Mouse (Mus musculus) lung, adult 2 months (tissue): ENCODE results near the gene Sfmbt2.

Source experiments
- CTCF ChIP-seq: fragments of 200-500 bp; IDR thresholded peaks from 2 replicates; pipeline ENCODE4 v1.5.1; 2011; ENCODE audit warnings: mild to moderate bottlenecking, low read length, control low read depth; ENCODE audit not compliant: insufficient read depth
- POLR2A ChIP-seq: fragments of 200-500 bp; IDR thresholded peaks from 2 replicates; pipeline ENCODE4 v1.6.1; 2011; ENCODE audit warnings: low read depth, mild to moderate bottlenecking, control low read depth, low read length, borderline replicate concordance; ENCODE audit errors: extremely low read depth

DNA sequence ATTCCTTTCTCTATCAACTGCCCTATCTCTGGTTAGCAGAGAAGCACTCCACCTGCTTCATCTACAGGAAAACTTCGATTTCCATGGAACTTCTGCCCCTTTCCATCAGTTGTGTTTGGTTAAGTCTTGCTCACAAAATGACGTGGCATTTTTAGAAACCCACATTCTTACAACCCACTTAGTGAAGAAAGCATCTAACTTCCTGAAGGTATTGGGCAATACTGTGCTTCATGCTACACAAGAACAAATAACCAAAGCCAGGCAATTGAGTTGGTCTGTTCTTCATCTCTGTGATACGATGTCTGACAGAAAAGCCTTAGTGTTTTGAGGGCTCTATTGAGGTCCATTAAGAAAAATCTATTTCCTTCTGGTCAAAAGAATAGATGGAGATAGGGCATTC lies 17.4 kb upstream of the Sfmbt2 start:
- no peak for TF ChIP-seq POLR2A
- no peak for TF ChIP-seq CTCF
